Mouse (Mus musculus): ENCODE results near the gene Prkar2a.

The Prkar2a gene

DNA sequence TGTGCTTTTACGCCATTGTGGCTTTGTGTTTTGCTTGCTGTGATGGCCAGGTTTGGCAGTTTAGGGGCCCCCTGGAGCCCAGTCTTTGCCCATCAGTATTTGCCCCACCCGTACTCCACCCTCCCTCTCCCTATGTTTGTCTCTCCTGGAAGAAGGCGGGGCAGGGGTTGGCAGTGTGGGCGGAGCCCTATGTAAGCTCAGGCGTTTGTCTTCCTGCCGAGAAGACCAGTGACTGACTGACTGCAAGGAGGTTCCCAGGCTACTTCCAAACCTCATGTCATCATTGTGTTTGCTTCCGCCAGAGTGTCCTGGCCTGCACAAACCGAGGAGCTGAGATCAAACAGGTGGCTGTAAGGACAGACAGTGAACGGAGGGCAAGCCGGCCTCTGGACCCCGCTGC lies 106.6 kb downstream of the Prkar2a start:
- DNase-seq (ENCODE audit: low read depth, low spot score) = no peak

DNA sequence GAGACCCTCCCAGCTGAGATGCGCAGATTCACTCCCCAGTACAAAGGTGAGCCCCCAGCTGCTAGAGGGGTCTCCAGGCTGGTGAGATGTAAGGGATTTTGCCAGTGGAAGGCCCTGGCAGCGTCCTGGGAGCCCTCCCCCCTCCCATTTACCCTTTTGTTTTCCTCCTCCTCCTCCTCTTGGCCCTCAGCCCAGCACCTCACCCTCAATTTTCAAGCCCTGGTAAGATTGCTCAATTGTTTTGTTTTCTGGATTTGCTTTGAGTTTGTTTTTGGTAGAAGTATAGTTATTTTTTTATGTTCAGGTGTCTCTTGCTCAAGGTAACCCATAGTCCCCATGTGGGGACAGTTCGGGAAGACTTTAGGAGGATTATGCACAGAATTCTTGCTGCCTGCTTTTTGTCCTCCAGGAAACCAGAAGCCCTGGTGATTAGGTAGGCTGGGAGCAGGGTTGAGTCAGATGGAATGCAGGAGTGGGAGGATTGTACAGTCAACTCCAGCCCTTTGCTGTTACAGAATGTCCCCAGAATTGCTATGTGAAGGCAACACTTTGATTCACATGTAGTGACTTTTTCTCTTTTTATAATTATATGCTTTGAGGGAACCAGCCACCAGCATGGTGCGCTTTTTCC lies 107.4 kb downstream of the Prkar2a start:
- no peak for DNase-seq (ENCODE audit: low read depth, low spot score)

DNA sequence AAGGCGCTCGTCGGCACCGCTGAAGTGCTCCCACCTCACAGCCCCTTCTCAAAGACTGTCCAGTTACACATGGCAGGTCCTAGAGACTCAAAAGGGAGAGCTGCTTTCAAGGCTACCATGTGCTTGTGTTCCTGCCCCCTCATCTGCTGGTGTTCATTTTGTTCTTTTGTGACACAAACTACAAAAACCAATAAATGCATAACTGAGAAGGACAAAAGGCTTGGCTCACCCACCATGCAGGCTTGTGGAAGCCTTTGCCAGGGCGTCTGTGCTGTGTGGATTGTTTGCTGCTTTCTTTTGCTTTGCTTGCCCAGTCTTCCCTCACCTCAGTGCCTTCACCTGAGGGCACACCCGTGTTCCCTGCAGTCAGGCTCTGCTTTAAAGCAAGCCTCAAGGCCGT lies 108.4 kb downstream of the Prkar2a start:
- DNase-seq (ENCODE audit: low read depth, low spot score) = no peak

DNA sequence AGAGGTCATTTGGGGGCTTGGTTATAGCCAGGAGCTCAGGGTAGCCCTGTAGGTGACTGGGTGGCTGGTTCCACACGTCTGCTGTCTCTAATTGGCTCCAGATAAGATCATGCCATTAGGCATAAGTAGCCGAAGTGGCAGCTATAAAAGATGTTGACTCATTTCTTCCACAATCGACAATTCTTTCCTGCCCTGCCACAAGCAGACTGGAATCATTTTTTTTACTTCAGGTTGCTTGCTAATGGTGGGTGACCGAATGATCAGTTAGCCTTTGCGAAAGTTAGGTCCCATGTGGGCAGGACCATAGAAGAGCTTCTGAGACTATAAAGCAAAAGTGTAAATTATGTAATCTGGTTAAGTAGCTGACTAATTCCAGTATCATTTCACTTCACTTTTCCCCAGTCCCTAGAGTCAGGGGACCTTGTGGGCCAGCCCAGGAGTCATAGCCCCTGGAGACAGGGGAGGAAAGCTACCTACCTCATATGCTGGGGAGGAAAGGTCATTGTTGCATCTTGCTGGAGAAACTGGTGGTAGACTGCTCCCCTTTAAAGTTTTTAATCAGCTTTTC lies 109.5 kb downstream of the Prkar2a start:
- no peak for DNase-seq (ENCODE audit: low read depth, low spot score)

DNA sequence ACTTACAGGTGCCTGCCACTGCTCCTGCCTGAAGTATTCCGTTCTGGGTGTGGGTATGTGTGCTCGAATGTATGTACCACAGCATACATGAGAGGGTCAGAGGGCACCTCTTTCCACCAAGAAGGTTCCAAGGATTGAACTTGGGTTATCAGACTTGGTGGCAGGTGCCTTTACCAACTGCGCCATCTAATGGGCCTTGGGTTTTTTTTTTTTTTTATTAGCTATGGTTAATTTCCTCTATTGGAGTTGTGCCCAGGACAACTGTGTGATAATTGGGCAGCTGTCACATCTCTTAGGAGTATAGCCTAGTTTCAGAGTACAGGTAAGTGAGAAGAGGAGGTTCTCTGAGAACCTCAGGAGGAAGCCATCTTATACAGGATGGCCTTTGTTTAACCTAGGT lies 110.5 kb downstream of the Prkar2a start:
- DNase-seq (ENCODE audit: low read depth, low spot score) = no peak
